Mouse (Mus musculus): ENCODE results near the gene Cmtm2b. TPM values are rescaled to one million over a fixed set of nuclear protein-coding genes. Genes with fewer than 3 reads are reported as not detected.

Gene Cmtm2b
- total RNA-seq, 2 experiments from 2014 or later = not detected

GRCm38 (mm10) chr8:104380269-104380668, 58.2 kb downstream of the Cmtm2b start:
- no peak for DNase-seq (ENCODE audit: low spot score in 2 of 2)

Other genes starting within 250 kb of the Cmtm2b start
- 100 to 1,000 TPM; 163 to 174 TPM for gene Cdh5, start 220.6 kb upstream of the Cmtm2b start, total RNA-seq (2021)
- 1 to 10 TPM; 1.7 to 2.5 TPM for gene Bean1, start 151.8 kb upstream of the Cmtm2b start, total RNA-seq (2021)
- gene Tk2, start 73.7 kb upstream of the Cmtm2b start, total RNA-seq (2021) = 10 to 100 TPM in 1 of 2 experiments, 1 to 10 TPM in 1; 9.7 to 11.6 TPM
- 10 to 100 TPM; 16.0 to 19.4 TPM for gene Cklf, start 71.4 kb upstream of the Cmtm2b start, total RNA-seq (2021)
- gene Cmtm2a, start 29.0 kb upstream of the Cmtm2b start, total RNA-seq (2021) = not detected
- gene Gm45711, start 12.1 kb upstream of the Cmtm2b start, total RNA-seq (2021) = not detected
- not detected for gene Cmtm1, start 12.1 kb upstream of the Cmtm2b start, total RNA-seq (2021)
- gene Gm11020, start 663 bp upstream of the Cmtm2b start, total RNA-seq (2021) = not detected
- 10 to 100 TPM; 70.2 to 71.1 TPM for gene Cmtm3, start 17.2 kb downstream of the Cmtm2b start, total RNA-seq (2021)
- 10 to 100 TPM in 1 of 2 experiments, 1 to 10 TPM in 1; 9.9 to 10.5 TPM for gene Cmtm4, start 73.6 kb downstream of the Cmtm2b start, total RNA-seq (2021)
- gene Dync1li2, start 120.8 kb downstream of the Cmtm2b start, total RNA-seq (2021) = 100 to 1,000 TPM; 102 to 116 TPM
- under 1 TPM; 0.22 to 0.36 TPM for gene Terb1, start 187.7 kb downstream of the Cmtm2b start, total RNA-seq (2021)
- gene Nae1, start 212.4 kb downstream of the Cmtm2b start, total RNA-seq (2021) = 10 to 100 TPM; 34.8 to 41.8 TPM
- under 1 TPM; 0.64 to 0.80 TPM for gene Car7, start 212.5 kb downstream of the Cmtm2b start, total RNA-seq (2021)